Mouse (Mus musculus) testis, postnatal 14 days (tissue): Measurements from ENCODE around the gene 1700013F07Rik.
A peak's percentile ranks its signal among the peaks of the same experiment; 100 is the strongest.
"Not testable (repeated sequence)": the region's sequence is repeated elsewhere in the genome, so short reads cannot be mapped to it uniquely, and the experiment has no call there.

ENCODE experiments used
- DNase-seq: peaks from one replicate; pipeline ENCODE4 v3.0.0; 2021; ENCODE audit warnings: low spot score

Gene 1700013F07Rik

GRCm38 (mm10) chr3:108533951-108534350 lies at the start of gene 1700013F07Rik:
1700013F07Rik (plus strand) TSS chr3:108534150.
- no peak for DNase-seq

GRCm38 (mm10) chr3:108484749-108485148 lies 49.2 kb upstream of the 1700013F07Rik start:
- no peak for DNase-seq

- DNase-seq, result no peak
These were observed 44.0 kb upstream of the 1700013F07Rik start for GRCm38 (mm10) chr3:108489968-108490367.

- no peak for DNase-seq
These were observed 39.0 kb upstream of the 1700013F07Rik start for GRCm38 (mm10) chr3:108494861-108495474.

GRCm38 (mm10) chr3:108495486-108495885 lies 38.5 kb upstream of the 1700013F07Rik start:
- DNase-seq, result no peak

GRCm38 (mm10) chr3:108497602-108498001 lies 36.3 kb upstream of the 1700013F07Rik start:
- DNase-seq, result no peak

GRCm38 (mm10) chr3:108499826-108500225 lies 34.1 kb upstream of the 1700013F07Rik start:
- no peak for DNase-seq

- DNase-seq, result not testable (repeated sequence)
These were observed 32.5 kb upstream of the 1700013F07Rik start for GRCm38 (mm10) chr3:108501411-108501810.

GRCm38 (mm10) chr3:108503908-108504307 lies 30.0 kb upstream of the 1700013F07Rik start:
- no peak for DNase-seq

- DNase-seq, result no peak
These were observed 25.0 kb upstream of the 1700013F07Rik start for GRCm38 (mm10) chr3:108508745-108509474.

GRCm38 (mm10) chr3:108510156-108510555 lies 23.8 kb upstream of the 1700013F07Rik start:
- DNase-seq, result no peak

- no peak for DNase-seq
These were observed 23.1 kb upstream of the 1700013F07Rik start for GRCm38 (mm10) chr3:108510716-108511483.

- DNase-seq, result no peak
These were observed 20.5 kb upstream of the 1700013F07Rik start for GRCm38 (mm10) chr3:108513465-108513864.

GRCm38 (mm10) chr3:108518276-108518675 lies 15.7 kb upstream of the 1700013F07Rik start:
- no peak for DNase-seq

GRCm38 (mm10) chr3:108523415-108523814 lies 10.5 kb upstream of the 1700013F07Rik start:
- DNase-seq, result no peak

- no peak for DNase-seq
These were observed 5.5 kb upstream of the 1700013F07Rik start for GRCm38 (mm10) chr3:108528489-108528888.

GRCm38 (mm10) chr3:108533114-108533885 lies 650 bp upstream of the 1700013F07Rik start:
- DNase-seq, result peak; percentile 21

GRCm38 (mm10) chr3:108535896-108536516 lies 2.1 kb downstream of the 1700013F07Rik start:
- DNase-seq, result no peak

GRCm38 (mm10) chr3:108536517-108537260 lies 2.7 kb downstream of the 1700013F07Rik start, which contains the start of gene 5330417C22Rik:
5330417C22Rik (minus strand) TSS chr3:108536536.
- peak; percentile 66 for DNase-seq

GRCm38 (mm10) chr3:108537303-108537702 lies 3.4 kb downstream of the 1700013F07Rik start:
- peak; percentile 81 for DNase-seq

- no peak for DNase-seq
These were observed 8.3 kb downstream of the 1700013F07Rik start for GRCm38 (mm10) chr3:108542299-108542698.
